Mouse (Mus musculus) spleen, postnatal 4 days (tissue): ENCODE data around the gene Ptgir.

Experiments
- DNase-seq, 2 experiments: peaks; one replicate each; pipeline ENCODE4 v3.0.0; 2022; ENCODE audit warnings: low spot score in 2 of 2

The Ptgir gene

DNA sequence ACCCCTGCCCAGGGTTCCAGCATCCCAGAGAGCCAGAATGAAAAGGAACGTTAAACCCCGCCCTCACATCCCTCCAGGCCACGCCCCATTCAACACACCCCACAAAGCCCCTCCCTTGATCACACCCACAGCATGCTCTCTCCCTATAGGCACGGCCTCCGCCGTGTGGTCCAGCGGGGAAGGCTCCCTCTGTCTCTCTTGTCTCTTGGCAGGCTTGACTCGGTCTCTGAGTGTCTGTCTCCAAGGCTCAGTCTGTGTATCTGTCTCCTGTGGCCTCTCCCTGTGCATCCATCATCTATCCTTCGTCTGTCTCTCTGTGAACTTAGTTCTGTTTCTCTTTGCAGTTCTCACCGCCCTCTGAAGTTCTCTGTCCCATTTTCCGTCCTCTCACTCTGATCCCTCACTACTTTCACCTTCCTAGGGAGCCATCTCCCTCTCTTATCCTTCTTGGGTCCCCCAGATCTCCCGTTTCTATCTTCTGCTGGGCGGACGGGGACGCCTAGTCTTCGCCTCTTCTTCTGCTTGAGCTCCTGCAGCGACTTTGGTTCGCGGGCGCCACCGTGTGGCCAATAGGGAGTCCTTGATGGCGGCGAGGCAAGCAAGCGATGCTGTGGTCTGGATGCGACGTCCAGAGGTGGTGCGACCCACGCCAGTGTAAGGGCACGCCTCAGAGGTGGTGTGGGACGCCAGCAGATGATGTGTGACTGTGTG lies 14.5 kb upstream of the Ptgir start, which contains the start of gene Gng8:
TSS of gene Gng8 (plus strand) at position 146 of the 711 bp plus-strand sequence.
- DNase-seq = peak; percentile 81 to 94

GRCm38 (mm10) chr7:16892352-16892730 lies 13.9 kb upstream of the Ptgir start:
- DNase-seq = no peak

- no peak for DNase-seq
Observed at GRCm38 (mm10) chr7:16893612-16894011, 12.7 kb upstream of the Ptgir start.

GRCm38 (mm10) chr7:16894279-16894678 lies 12.0 kb upstream of the Ptgir start:
- no peak for DNase-seq

DNA sequence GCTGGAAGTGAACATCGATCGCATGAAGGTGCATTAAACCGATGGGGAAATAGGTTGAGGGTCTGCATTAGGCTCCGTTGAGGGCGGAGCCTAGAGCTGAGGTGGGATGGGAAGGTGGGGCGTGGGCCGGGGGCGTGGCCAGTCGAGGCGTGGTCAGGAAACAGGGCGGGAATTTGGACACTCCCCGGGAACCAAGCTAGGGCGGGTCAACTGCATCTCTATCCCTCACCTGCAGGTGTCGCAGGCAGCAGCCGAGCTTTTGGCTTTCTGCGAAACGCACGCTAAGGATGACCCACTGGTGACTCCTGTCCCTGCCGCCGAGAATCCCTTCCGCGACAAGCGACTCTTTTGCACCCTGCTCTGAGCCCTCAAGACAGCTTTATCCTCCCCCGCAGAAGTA lies 11.3 kb upstream of the Ptgir start:
- peak; percentile 69 to 87 for DNase-seq

DNA sequence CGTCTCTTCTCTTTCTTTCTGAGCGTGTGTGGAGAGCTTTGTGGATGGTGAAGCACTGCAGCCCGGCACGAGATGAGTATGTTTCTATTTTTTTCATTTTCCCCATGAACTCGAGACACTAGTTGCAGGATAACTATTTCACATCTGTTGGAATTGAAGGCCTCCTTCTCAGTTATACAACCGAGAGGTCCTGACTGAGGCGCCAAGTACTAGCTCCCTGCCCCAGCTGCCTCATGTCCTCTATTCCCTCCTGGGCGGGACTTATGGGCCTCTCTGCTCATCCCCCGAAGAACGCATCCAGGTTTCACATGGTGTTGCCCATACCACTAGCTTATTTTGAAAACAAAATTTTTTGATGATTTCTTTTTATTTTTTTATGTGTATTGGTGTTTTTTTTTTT lies 10.8 kb upstream of the Ptgir start:
- no peak for DNase-seq

DNA sequence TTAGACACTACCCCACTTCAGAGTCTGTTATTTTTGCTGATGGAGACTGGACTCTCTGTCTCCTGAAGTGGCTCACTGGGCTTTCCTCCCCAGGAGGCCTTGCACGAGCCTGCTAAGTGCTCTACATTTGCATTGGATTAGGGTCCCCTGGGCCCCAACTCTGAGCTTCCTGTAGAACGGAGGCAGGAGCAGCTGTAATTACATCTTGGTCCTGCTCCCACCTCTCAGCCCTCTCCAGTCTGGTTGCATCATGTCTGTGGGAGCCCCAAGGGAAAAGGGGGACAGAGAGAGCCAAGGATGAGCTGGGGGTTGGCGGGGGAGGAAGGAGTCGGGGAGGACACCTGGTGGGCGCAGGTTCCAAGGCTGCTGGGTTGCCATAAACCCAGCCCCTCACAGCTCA lies 5.8 kb upstream of the Ptgir start:
- no peak for DNase-seq

- no peak for DNase-seq
Observed at GRCm38 (mm10) chr7:16903439-16903955, 2.8 kb upstream of the Ptgir start.

DNA sequence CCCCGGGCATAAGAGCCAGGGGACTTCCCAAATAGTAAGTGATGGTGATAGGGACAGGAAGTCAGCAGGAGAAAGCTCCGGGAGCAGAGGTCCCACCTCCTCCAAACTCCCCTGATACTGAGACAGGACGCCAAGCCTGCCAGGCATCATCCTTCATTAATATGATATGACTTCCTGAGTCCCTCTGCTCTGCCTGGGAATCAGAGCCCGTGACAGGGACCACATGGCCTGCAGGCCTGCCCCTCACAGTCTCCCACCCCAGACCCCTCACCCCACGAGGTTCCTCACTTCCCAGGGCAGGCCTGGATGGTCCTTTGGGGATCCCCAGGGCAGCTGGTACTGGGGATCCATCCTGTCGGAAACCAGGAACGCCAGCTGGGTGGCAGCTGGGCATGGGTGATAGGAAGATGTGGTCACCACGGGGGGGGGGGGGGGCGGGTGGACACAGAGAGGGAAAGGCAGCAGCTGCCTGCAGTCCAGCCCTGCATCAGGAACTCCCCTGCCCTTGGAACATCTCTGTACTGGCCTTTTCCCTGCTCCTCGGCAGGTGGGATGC lies 2.1 kb upstream of the Ptgir start:
- no peak for DNase-seq

DNA sequence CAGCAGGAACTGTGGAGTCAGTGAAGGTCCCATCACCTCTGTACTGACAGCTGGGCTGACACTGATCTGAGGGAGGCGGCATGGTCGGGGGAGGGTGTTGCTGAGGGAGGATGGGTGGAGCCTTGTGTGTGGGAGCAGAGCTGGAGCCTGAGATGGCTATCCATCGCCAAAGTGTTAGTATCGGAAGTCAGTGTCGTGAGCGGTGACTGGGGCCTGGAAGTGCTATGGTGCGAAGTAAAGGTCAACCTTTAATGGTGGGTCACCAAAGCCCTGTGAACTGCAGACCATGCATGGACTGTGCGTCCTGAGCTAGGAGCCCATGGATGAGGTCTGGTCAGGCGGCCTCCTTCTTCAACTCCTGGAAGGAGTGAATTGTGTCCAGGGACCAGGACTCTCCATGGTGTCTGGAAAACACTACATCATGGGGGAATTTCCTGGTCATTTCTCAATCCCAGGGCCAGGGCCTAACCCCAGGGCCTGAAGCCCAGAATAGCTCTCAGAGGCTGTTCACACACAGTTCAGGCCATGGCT lies 734 bp upstream of the Ptgir start:
- no peak for DNase-seq

DNA sequence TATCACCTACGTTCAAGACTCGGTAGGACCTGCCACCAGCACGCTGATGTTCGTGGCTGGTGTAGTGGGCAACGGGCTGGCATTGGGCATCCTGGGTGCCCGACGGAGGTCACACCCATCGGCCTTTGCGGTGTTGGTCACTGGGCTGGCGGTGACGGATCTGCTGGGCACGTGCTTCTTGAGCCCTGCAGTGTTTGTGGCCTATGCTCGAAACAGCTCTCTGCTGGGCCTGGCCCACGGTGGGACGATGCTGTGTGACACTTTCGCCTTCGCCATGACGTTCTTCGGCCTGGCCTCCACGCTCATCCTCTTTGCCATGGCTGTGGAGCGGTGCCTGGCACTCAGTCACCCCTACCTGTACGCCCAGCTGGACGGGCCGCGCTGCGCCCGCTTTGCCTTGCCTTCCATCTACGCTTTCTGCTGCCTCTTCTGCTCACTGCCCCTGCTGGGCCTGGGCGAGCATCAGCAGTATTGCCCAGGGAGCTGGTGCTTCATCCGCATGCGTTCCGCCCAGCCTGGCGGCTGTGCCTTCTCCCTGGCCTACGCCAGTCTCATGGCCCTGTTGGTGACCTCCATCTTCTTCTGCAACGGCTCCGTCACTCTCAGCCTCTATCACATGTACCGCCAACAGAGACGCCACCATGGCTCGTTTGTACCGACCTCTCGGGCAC lies 734 bp downstream of the Ptgir start:
- no peak for DNase-seq

GRCm38 (mm10) chr7:16907842-16908241 lies 1.6 kb downstream of the Ptgir start:
- DNase-seq = no peak

DNA sequence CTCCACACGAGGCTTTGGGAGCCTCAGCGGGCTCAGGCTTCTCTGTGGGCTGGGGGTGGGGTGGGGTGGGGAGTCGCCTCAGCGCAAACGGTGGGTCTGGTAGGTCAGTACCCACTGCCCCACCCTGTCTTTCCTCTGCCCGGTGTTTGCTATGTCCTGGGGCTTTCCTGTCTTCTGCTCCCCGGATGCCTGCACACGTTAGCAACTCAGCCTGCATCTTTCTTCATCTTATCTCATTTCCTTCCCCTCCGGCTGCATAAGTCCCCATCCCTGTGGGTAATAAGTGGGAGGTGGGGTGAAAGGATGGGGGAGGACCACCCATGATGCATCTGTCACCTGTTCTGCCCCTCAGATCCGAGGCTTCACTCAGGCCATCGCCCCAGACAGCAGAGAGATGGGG lies 2.1 kb downstream of the Ptgir start:
- DNase-seq = no peak

GRCm38 (mm10) chr7:16908859-16909258 lies 2.6 kb downstream of the Ptgir start:
- no peak for DNase-seq

DNA sequence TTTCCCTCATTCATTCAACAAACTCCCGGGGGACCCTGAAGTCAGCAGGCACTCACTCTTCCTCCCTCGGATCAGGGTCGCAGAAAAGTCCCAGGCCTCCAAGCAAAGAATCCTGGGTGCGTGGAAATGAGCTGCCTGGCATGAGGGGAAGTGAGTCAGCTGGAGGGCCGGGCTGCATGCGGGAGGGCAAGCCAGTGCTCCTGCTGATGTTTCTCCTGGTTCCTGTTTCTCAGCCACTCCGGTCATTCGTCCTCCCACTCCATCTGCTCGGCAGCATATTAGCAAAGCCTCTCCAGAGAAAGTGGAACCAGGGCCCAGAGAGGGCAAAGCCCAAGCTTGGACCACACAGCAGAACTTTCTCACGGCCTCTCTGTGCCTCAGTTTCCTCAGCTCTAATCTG lies 3.6 kb downstream of the Ptgir start:
- DNase-seq = peak in 1 of 2 experiments; percentile 66

DNA sequence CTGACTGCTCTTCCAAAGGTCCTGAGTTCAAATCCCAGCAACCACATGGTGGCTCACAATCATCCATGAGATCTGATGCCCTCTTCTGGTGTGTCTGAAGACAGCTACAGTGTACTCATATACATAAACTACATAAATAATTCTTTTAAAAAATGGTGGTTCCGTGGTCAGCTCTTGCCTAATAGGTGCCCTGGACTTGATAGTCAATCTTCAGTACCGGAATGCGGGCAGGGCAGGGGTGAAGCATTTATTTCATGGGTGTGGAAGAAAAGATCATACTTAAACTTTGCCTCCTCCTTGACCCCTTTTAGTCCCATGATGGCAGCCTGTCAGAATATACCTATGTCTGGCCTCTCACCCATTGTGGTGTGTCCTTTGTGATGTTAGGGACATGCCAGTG lies 5.6 kb downstream of the Ptgir start:
- DNase-seq = no peak

DNA sequence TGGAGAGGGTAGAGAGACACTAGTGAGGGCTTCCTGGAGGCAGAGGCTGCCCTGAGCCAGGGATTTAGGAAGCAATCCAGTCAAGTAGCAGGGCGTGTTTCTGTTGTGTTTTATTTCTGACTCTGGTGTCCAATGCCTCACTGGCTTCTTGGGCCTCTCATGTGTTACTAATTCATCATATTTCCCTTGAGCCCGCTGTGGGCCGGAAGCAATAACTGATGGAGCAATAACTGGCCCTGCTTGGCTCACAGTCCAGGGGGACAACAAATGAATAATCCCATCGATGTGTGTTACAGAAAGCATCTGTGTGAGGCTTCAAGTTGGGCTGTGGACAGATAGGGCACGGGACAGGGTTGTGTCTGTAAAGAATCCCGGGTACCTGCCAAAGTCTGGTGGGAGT lies 6.1 kb downstream of the Ptgir start:
- DNase-seq = no peak

- DNase-seq = peak; percentile 69 to 87
Observed at GRCm38 (mm10) chr7:16913806-16914452, 7.6 kb downstream of the Ptgir start.

- DNase-seq = no peak
Observed at GRCm38 (mm10) chr7:16914453-16915343, 8.4 kb downstream of the Ptgir start.

- no peak for DNase-seq
Observed at GRCm38 (mm10) chr7:16915461-16916340, 9.4 kb downstream of the Ptgir start.
